9 mouse cellular contexts compared by ENCODE assay signal in genomic region chr2:148877016-148877770, GRCm38 (mm10). TPM values are rescaled to one million over a fixed set of nuclear protein-coding genes. Genes with fewer than 3 reads are reported as not detected.
A peak's percentile ranks its signal among the peaks of the same experiment; 100 is the strongest.
DNase-seq lines count a peak whose midpoint lies in the region; ATAC-seq and TF ChIP-seq lines count a peak whose summit lies in the region.
"Had no signal": no experiment of that assay in that cellular context is flagged by ENCODE, and none has a peak within 500 bp of the region (broad histone marks: within the 10 kb centered on the region; RNA-seq: fewer than 3 reads in every experiment).

No protein-coding gene starts in this region.

- 18% methylated on average over 3 of the region's 3 CpGs for WGBS in heart, embryonic 16.5 days
- WGBS in midbrain, postnatal 0 days: 49% methylated on average over 3 of the region's 3 CpGs

- TF ChIP-seq CTCF in left cerebral cortex, adult 2 months (IDR thresholded peaks at IDR 0.05): no peak
- TF ChIP-seq CTCF in midbrain, postnatal 0 days (IDR thresholded peaks at IDR 0.05): no peak

- no peak for ATAC-seq in heart, embryonic 16.5 days (replicated peaks; ENCODE audit: extremely low read depth, insufficient read depth, low FRiP score)
- no peak for ATAC-seq in inflammation-experienced regulatory T-cells, adult 6 months
- no peak for ATAC-seq in frontal cortex, adult (ENCODE audit: low TSS enrichment)
- ATAC-seq in midbrain, postnatal 0 days (ENCODE audit: low FRiP score): no peak

- H3K27ac ChIP-seq in left cerebral cortex, adult 2 months: peak overlapping the region; percentile 78
- peak overlapping the region; percentile 17 for H3K27ac ChIP-seq in heart, embryonic 16.5 days (ENCODE audit: low read length)
- no peak overlapping the region for H3K27ac ChIP-seq in midbrain, postnatal 0 days (ENCODE audit: low read depth, low read length)

- peaks cover 50% of the 10 kb centered on the region for H3K4me1 ChIP-seq in heart, embryonic 16.5 days (ENCODE audit: control insufficient read depth, insufficient read depth, low read length)
- peaks cover 21% of the 10 kb centered on the region for H3K4me1 ChIP-seq in midbrain, postnatal 0 days (ENCODE audit: insufficient read depth, low read length)

- H3K4me3 ChIP-seq in left cerebral cortex, adult 2 months: no peak overlapping the region
- no peak overlapping the region for H3K4me3 ChIP-seq in heart, embryonic 16.5 days (ENCODE audit: low read length)
- H3K4me3 ChIP-seq in midbrain, postnatal 0 days (ENCODE audit: low read depth, low read length): no peak overlapping the region

- no peak for DNase-seq in left cerebral cortex, adult 2 months (ENCODE audit: extremely low spot score in 1 of 2, low spot score in 2 of 2)
- DNase-seq in left cerebral cortex, adult 8-10 months (ENCODE audit: low spot score in 2 of 2): no peak
- peak; percentile 77 for DNase-seq in adrenal gland, postnatal 14 days
- DNase-seq in lung, postnatal 4 days: peak; percentile 40 to 47
- no peak for DNase-seq in midbrain, postnatal 0 days (ENCODE audit: low spot score)

- no peak overlapping the region for H3K4me2 ChIP-seq in heart, embryonic 16.5 days (ENCODE audit: low read depth, low read length)
- no peak overlapping the region for H3K4me2 ChIP-seq in midbrain, postnatal 0 days (ENCODE audit: low read depth, low read length, poor library complexity, severe bottlenecking)

- no peak overlapping the region for H3K9ac ChIP-seq in heart, embryonic 16.5 days (ENCODE audit: low read length)
- no peak overlapping the region for H3K9ac ChIP-seq in midbrain, postnatal 0 days (replicated peaks; ENCODE audit: low read length, poor library complexity, severe bottlenecking)

- H3K9me3 ChIP-seq in heart, embryonic 16.5 days (replicated peaks; ENCODE audit: control insufficient read depth, low read length): no peaks in the 10 kb centered on the region
- no peaks in the 10 kb centered on the region for H3K9me3 ChIP-seq in midbrain, postnatal 0 days (ENCODE audit: low read length)

- H3K27me3 ChIP-seq in heart, embryonic 16.5 days (ENCODE audit: control insufficient read depth, insufficient read depth, low read length): no peaks in the 10 kb centered on the region
- H3K27me3 ChIP-seq in midbrain, postnatal 0 days (ENCODE audit: insufficient read depth, low read length): no peaks in the 10 kb centered on the region

- intact Hi-C loops in left cerebral cortex, adult 2 months (cut with DNase I): no loop called here

- H3K36me3 ChIP-seq in heart, embryonic 16.5 days (ENCODE audit: control insufficient read depth, insufficient read depth): peaks cover 1% of the 10 kb centered on the region; the same call in 1 of the 2 replicates
- H3K36me3 ChIP-seq in midbrain, postnatal 0 days (ENCODE audit: insufficient read depth, low read length): peaks cover 3% of the 10 kb centered on the region; the same call in 1 of the 2 replicates

RNA-seq across cellular contexts. Expression of gene Cst3, which starts 1.7 kb away (rescaled TPM):
- total RNA-seq in left cerebral cortex, adult 2 months (2021): 1,000 to 10,000 TPM; 1,809 to 1,890 TPM
- 1,000 to 10,000 TPM; 2,002 to 3,250 (median 2,603) TPM for total RNA-seq in left cerebral cortex, adult 8-10 months (2022)
- 867 and 955 TPM in 2 replicates for total RNA-seq in adrenal gland, postnatal 14 days (2021)
- 721 and 724 TPM in 2 replicates for polyA plus RNA-seq in heart, embryonic 16.5 days (2015; fragmentation: Nextera tagmentation; extraction: Ambion mirVana)
- polyA plus RNA-seq in inflammation-experienced regulatory T-cells, adult 6 months (2017; shearing (Covaris generic)): 100 to 1,000 TPM; 152 to 225 (median 175) TPM
- 457 and 677 TPM in 2 replicates for total RNA-seq in midbrain, postnatal 0 days (2014; rRNA removed)
- polyA plus RNA-seq in midbrain, postnatal 0 days (2015; fragmentation: Nextera tagmentation; extraction: Ambion mirVana): 1,077 and 1,177 TPM in 2 replicates

RNA-seq across cellular contexts. Expression of gene 9230104L09Rik, which starts 12.4 kb away (rescaled TPM):
- not detected for total RNA-seq in left cerebral cortex, adult 2 months (2021)
- not detected for total RNA-seq in left cerebral cortex, adult 8-10 months (2022)
- total RNA-seq in adrenal gland, postnatal 14 days (2021): 0.93 and 2.4 TPM in 2 replicates
- polyA plus RNA-seq in heart, embryonic 16.5 days (2015; fragmentation: Nextera tagmentation; extraction: Ambion mirVana): 0.38 and 0.71 TPM in 2 replicates
- polyA plus RNA-seq in inflammation-experienced regulatory T-cells, adult 6 months (2017; shearing (Covaris generic)): not detected
- total RNA-seq in midbrain, postnatal 0 days (2014; rRNA removed): not detected in 2 replicates
- polyA plus RNA-seq in midbrain, postnatal 0 days (2015; fragmentation: Nextera tagmentation; extraction: Ambion mirVana): not detected in 2 replicates
- total RNA-seq: MEL had no signal

RNA-seq across cellular contexts. Expression of gene Cst9, which starts 42.2 kb away (rescaled TPM):
- total RNA-seq in left cerebral cortex, adult 2 months (2021): not detected
- not detected for total RNA-seq in left cerebral cortex, adult 8-10 months (2022)
- not detected in 2 replicates for total RNA-seq in adrenal gland, postnatal 14 days (2021)
- polyA plus RNA-seq in heart, embryonic 16.5 days (2015; fragmentation: Nextera tagmentation; extraction: Ambion mirVana): 2.8 and 4.5 TPM in 2 replicates
- not detected for polyA plus RNA-seq in inflammation-experienced regulatory T-cells, adult 6 months (2017; shearing (Covaris generic))
- not detected in 2 replicates for total RNA-seq in midbrain, postnatal 0 days (2014; rRNA removed)
- polyA plus RNA-seq in midbrain, postnatal 0 days (2015; fragmentation: Nextera tagmentation; extraction: Ambion mirVana): not detected in 2 replicates
- total RNA-seq: MEL had no signal

RNA-seq across cellular contexts. Expression of gene Cst13, which starts 57.3 kb away (rescaled TPM):
- total RNA-seq in left cerebral cortex, adult 2 months (2021): not detected
- total RNA-seq in left cerebral cortex, adult 8-10 months (2022): not detected
- total RNA-seq in adrenal gland, postnatal 14 days (2021): not detected in 2 replicates
- polyA plus RNA-seq in heart, embryonic 16.5 days (2015; fragmentation: Nextera tagmentation; extraction: Ambion mirVana): not detected in 2 replicates
- polyA plus RNA-seq in inflammation-experienced regulatory T-cells, adult 6 months (2017; shearing (Covaris generic)): not detected
- not detected in 2 replicates for total RNA-seq in midbrain, postnatal 0 days (2014; rRNA removed)
- not detected in 2 replicates for polyA plus RNA-seq in midbrain, postnatal 0 days (2015; fragmentation: Nextera tagmentation; extraction: Ambion mirVana)
- total RNA-seq: MEL had no signal

Comparison
In these comparisons a context has a peak if more than half of its experiments do, and no peak if none do; other contexts are left out.
1. DNase-seq: peak in adrenal gland, postnatal 14 days (single experiment) and lung, postnatal 4 days (2 of 2); none in left cerebral cortex, adult 2 months (0 of 2), left cerebral cortex, adult 8-10 months (0 of 2) and midbrain, postnatal 0 days (single experiment).